Mouse (Mus musculus) heart, postnatal 10 days (tissue): ENCODE measurements around the gene Klc1. TPM values are rescaled to one million over a fixed set of nuclear protein-coding genes. Genes with fewer than 3 reads are reported as not detected.

Experiments
- DNase-seq, 2 experiments: peaks; one replicate each; pipeline ENCODE4 v3.0.0; 2021
- intact Hi-C: fragments of 180-260 bp; cut with DNase I; formaldehyde crosslinking; loops from one replicate; pipeline ENCODE4 v1.15.1; 2025
- total RNA-seq, 2 experiments: library from RNA; stranded (reverse); gene quantifications; 2 replicates each; pipeline ENCODE4 v1.2.3; 2021

Gene Klc1
- total RNA-seq, 2 experiments from 2014 or later = 151 to 166 TPM

- intact Hi-C loops = no loop called here
- DNase-seq = peak; percentile 67 to 78
Measured at GRCm38 (mm10) chr12:111769306-111769705, 10.7 kb downstream of the Klc1 start.

GRCm38 (mm10) chr12:111769816-111770577 lies 11.3 kb downstream of the Klc1 start:
- no peak for DNase-seq
- intact Hi-C loops = no loop called here

DNA sequence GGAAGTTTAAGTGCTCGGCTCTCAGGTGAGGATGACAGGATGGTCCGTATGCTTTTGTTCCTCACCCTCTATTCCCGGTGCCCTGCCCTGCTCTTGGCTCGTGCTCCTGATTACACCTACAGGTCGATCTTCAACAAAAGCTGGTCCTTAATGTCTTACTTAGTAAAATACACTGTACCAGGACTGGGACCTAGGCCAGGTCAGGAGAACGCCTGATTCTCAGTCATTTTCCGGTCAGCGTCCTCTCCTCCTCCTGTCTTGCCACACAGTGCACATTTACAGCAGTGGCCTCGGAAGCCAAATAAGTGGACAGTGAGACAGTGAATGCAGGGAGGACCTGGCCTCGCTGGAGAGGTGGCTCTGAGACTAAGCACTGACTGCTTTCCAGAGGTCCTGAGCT lies 12.0 kb downstream of the Klc1 start:
- intact Hi-C loops = no loop called here

GRCm38 (mm10) chr12:111774156-111774555 lies 15.5 kb downstream of the Klc1 start:
- intact Hi-C loops = no loop called here

More for the DNA sequence above, 12.0 kb downstream of the Klc1 start:
- DNase-seq = no peak

DNA sequence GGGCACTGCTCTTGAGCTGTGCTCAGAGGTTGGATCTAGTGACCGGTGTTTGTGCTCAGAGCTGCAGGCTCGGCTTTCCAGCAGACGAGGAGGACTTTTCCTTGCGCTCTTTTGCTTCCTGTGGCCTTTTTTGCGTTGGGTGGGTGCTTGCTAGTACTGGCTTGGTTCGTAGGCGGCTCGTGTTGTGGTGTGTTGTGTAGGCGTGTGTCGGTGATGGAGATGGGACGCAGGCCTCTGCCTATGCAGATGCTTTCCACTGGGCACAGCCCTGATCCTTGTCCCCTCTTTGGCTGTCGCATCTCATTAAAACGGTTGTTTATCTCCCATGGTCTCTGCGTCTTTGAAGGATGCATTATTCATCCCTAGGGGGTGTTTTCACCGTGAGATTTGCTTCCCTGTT lies 16.2 kb downstream of the Klc1 start:
- DNase-seq = no peak
- intact Hi-C loops = no loop called here

More at GRCm38 (mm10) chr12:111774156-111774555, 15.5 kb downstream of the Klc1 start:
- DNase-seq = no peak

DNA sequence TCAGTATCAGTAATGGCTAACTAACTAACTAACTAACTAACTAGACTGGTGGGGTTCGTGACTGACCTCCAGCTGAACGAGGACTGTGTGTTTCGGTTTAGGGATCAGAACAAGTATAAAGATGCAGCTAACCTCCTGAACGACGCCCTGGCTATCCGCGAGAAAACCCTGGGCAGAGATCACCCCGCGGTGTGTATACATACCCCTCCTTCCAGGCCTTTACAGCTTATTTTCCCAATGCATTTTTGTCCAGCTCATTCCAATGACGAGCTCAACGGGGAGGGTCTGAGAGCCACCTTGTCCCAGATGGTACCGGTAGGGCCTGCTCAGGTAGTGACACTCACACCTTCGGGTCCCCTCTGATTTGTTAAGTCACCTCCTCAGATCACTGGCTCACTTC lies 19.3 kb downstream of the Klc1 start:
- no peak for DNase-seq
- intact Hi-C loops = no loop called here

GRCm38 (mm10) chr12:111779544-111779943 lies 20.9 kb downstream of the Klc1 start:
- no peak for DNase-seq

DNA sequence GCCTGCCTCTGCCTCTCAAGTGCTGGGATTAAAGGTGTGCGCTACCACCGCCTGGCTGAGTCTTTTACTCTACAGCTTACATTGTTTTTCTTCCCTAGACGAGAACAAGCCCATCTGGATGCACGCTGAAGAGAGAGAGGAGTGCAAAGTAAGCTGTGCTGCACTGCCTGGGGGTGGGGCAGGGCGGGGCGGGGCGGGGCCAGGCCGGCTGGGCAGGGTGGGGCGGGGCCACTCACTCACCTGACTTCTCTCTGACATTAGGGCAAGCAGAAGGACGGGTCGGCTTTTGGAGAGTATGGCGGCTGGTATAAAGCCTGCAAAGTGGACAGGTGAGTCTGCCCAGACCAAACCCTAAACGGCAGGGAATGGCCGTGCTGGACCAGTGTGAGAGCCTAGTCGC lies 26.5 kb downstream of the Klc1 start:
- intact Hi-C loops = no loop called here
- no peak for DNase-seq

More at GRCm38 (mm10) chr12:111779544-111779943, 20.9 kb downstream of the Klc1 start:
- intact Hi-C loops = no loop called here

GRCm38 (mm10) chr12:111787015-111787414 lies 28.4 kb downstream of the Klc1 start:
- intact Hi-C loops = no loop called here
- DNase-seq = no peak

DNA sequence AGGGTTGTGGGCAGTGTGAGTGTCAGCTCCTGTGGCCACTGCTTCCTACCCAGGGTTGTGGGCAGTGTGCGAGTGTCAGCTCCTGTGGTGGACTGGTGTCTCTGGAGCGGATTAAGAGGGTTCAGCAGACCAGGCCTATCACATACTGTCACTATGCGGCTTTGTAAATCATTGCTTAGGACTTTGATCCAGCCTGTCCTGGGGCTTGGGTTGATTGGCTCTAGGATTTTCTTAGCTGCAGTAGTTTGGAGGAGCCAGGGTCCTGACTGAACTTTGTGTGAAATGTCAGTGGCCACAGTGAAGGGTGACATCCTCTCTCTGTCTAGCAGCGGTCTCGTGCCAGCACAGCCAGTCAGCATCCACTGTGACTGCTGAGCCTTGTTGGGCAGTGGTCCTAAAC lies 31.4 kb downstream of the Klc1 start:
- intact Hi-C loops = no loop called here

DNA sequence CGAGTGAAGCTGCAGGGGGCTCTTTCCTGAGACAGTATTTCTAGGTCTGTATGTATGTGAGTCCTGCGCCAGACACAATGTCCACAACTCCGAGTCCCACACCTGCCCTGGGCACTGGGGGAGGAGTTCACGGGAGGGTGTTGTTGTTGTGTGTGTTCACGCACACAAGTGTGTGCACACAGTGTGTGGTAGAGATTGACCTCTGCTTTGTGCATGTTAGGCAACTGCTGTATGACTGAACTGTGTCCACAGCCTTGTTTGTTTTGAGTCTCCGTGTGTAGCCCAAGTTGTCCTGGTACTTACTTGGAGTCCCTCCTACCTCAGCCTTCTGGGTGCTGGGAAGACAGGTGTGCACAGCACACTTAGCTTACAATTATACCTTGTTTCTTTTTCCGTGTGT lies 32.0 kb downstream of the Klc1 start:
- no peak for DNase-seq
- intact Hi-C loops = no loop called here

More for the DNA sequence above, 31.4 kb downstream of the Klc1 start:
- DNase-seq = no peak

GRCm38 (mm10) chr12:111791474-111792104 lies 32.9 kb downstream of the Klc1 start:
- intact Hi-C loops = no loop called here
- no peak for DNase-seq

DNA sequence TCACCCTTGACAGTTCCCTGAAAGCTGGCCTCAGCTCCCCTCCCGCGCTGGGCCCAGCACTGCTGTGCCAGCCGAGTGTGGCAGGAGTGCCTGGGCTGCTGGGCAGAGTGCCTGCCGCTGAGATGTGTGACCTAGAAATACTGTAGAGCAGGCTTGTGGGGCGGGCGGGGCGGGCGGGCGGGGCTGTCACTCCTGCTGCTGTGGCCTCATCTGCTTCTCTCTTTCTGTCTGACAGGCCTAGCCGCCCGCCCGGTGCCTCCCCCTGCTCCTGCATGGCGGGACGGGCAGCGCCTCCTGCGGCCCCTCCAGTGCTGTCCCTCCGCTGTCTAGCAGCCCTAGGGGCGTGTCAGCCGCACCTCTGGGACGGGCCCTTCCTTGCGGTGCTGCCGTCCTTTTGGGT lies 35.5 kb downstream of the Klc1 start:
- peak; percentile 84 to 86 for DNase-seq
- intact Hi-C loops = no loop called here

GRCm38 (mm10) chr12:111794526-111795179 lies 36.0 kb downstream of the Klc1 start:
- DNase-seq = peak in 1 of 2 experiments; percentile 36
- intact Hi-C loops = no loop called here

- peak; percentile 82 for DNase-seq
- intact Hi-C loops = no loop called here
Measured at GRCm38 (mm10) chr12:111795180-111795895, 36.7 kb downstream of the Klc1 start.

DNA sequence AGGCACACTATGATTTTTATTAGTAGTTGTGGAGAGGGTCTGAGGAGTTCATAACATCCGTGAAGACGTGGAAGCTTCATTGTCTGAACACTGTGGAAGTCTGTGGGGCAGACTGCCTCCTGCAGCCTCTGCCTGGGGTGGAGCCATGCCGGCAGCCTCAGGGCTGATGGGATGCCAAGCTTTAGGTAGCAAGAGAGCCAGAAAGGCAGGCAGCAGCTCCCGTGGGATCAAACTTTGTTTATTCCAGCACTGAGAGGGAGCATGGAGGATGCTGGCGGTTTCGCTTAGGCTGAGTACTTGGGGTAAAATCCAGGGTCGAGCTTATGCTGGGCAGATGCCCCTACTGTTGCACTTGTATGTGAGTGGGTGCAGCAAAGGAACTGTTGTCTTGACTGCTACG lies 38.6 kb downstream of the Klc1 start:
- DNase-seq = no peak
- intact Hi-C loops = no loop called here

DNA sequence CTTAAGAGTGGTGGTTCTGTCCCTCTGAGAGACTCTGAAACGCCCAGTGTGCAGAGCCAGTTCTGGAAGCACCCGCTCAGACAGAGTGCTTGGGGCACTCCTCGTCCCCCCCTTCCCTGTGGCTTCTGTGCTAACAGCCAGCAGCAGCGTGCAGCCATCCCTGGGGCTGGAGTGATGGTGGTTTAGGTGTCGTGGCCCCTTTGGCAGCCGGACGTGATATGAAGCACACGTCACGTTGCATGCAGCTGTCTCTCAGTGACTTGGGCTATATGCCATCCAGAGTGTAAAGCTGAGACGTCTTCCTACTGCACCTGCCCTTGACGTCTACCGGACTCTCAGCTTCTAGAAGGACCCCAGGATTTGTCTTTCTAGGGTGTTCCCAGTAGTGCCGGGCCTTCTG lies 39.8 kb downstream of the Klc1 start:
- intact Hi-C loops = no loop called here
- DNase-seq = no peak

GRCm38 (mm10) chr12:111800459-111801183 lies 42.0 kb downstream of the Klc1 start:
- peak; percentile 52 to 56 for DNase-seq
- intact Hi-C loops = no loop called here

- no peak for DNase-seq
- intact Hi-C loops = no loop called here
Measured at GRCm38 (mm10) chr12:111803538-111803937, 44.9 kb downstream of the Klc1 start.

DNA sequence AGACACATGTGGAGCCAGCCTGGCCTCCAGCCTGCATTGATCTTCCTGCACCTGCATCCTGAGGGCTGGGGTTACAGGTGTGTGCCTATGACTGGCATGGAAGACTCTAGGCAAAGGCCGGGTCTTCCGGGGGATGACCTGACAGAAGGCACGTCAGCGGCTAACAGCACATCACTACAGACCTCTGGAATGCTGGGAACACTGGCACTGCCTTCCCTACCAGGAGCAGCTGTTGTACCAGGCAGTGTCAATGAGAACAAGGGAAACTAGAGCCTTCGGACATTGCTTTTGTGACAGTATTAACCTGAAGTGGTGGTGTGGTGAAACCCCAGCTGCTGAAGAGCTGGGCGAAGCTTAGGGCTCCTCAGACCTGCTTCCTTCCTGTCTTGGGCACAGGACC lies 50.1 kb downstream of the Klc1 start:
- intact Hi-C loops = no loop called here
- no peak for DNase-seq
